Mouse (Mus musculus) MEL (cell line): Measurements from ENCODE around the gene Prok1. TPM values are rescaled to one million over a fixed set of nuclear protein-coding genes. Genes with fewer than 3 reads are reported as not detected.

Source experiments
- DNase-seq: peaks from one replicate; pipeline ENCODE4 v3.0.0; 2011; ENCODE audit warnings: low read depth, low spot score
- H3K27ac ChIP-seq: 2 replicates; pipeline ENCODE4 v1.5.1; 2012; ENCODE audit warnings: low read depth, mild to moderate bottlenecking, control low read depth, low read length, moderate library complexity; ENCODE audit not compliant: control insufficient read depth
- H3K27me3 ChIP-seq, 2 experiments: fragments of 150-350 bp in 1 of 2; sonication (generic) in 1 of 2; 2 replicates each; pipeline ENCODE4 v1.6.1; 2012; ENCODE audit warnings: low read length in 2 of 2, mild to moderate bottlenecking in 2 of 2, improper control_type of control experiment in 1 of 2, moderate library complexity in 1 of 2; ENCODE audit not compliant: insufficient read depth in 2 of 2, control insufficient read depth in 1 of 2
- H3K36me3 ChIP-seq, 2 experiments: 2 replicates each; pipeline ENCODE4 v1.6.1; 2012 to 2014; ENCODE audit warnings: low read length in 2 of 2, improper control_type of control experiment in 1 of 2, inconsistent platforms in 1 of 2, mild to moderate bottlenecking in 1 of 2; ENCODE audit not compliant: insufficient read depth in 2 of 2, control insufficient read depth in 1 of 2
- H3K4me1 ChIP-seq, 2 experiments: fragments of 150-350 bp in 1 of 2; sonication (generic) in 1 of 2; 2 replicates each; pipeline ENCODE4 v1.6.1; 2012; ENCODE audit warnings: low read length in 2 of 2, improper control_type of control experiment in 1 of 2, mild to moderate bottlenecking in 1 of 2; ENCODE audit not compliant: insufficient read depth in 2 of 2, control insufficient read depth in 1 of 2
- H3K4me3 ChIP-seq, 2 experiments: fragments of 150-350 bp in 1 of 2; sonication (generic) in 1 of 2; 2 replicates each; pipeline ENCODE4 v1.5.1; 2012; ENCODE audit warnings: low read depth in 2 of 2, low read length in 2 of 2, mild to moderate bottlenecking in 2 of 2, moderate library complexity in 2 of 2, control low read depth in 1 of 2, improper control_type of control experiment in 1 of 2; ENCODE audit not compliant: control insufficient read depth in 1 of 2, insufficient read depth in 1 of 2
- H3K79me2 ChIP-seq: 2 replicates; pipeline ENCODE4 v1.6.1; 2012; ENCODE audit warnings: mild to moderate bottlenecking, low read length, moderate library complexity; ENCODE audit not compliant: control insufficient read depth, poor library complexity, insufficient read depth
- H3K9ac ChIP-seq: 2 replicates; pipeline ENCODE4 v1.6.1; 2012; ENCODE audit warnings: low read depth, mild to moderate bottlenecking, control low read depth, low read length, moderate library complexity; ENCODE audit not compliant: control insufficient read depth, poor library complexity, severe bottlenecking
- H3K9me3 ChIP-seq: fragments of 150-350 bp; sonication (generic); replicated peaks from 2 replicates; pipeline ENCODE4 v1.6.1; 2012; ENCODE audit warnings: mild to moderate bottlenecking, low read length, improper control_type of control experiment, moderate library complexity; ENCODE audit not compliant: insufficient read depth
- BHLHE40 ChIP-seq: IDR thresholded peaks from 2 replicates; pipeline ENCODE4 v1.6.1; 2012; ENCODE audit warnings: low read depth, mild to moderate bottlenecking, inconsistent platforms, low read length, improper control_type of control experiment, borderline replicate concordance
- CHD2 ChIP-seq: IDR thresholded peaks from 2 replicates; pipeline ENCODE4 v1.6.1; 2011; ENCODE audit warnings: low read length, improper control_type of control experiment
- CTCF ChIP-seq, 3 experiments: IDR thresholded peaks in 2 of 3; conservative IDR thresholded peaks in 1 of 3; 2 replicates each; pipeline ENCODE4 v1.5.1; 2011 to 2012; ENCODE audit warnings: low read length in 3 of 3, low read depth in 2 of 3, mild to moderate bottlenecking in 2 of 3, improper control_type of control experiment in 1 of 3, inconsistent platforms in 1 of 3, mixed read lengths in 1 of 3, moderate library complexity in 1 of 3; ENCODE audit not compliant: control insufficient read depth in 1 of 3, insufficient read depth in 1 of 3, poor library complexity in 1 of 3, severe bottlenecking in 1 of 3
- ELF1 ChIP-seq: IDR thresholded peaks from 2 replicates; pipeline ENCODE4 v1.6.1; 2014; ENCODE audit warnings: low read depth, mild to moderate bottlenecking, inconsistent platforms, low read length, improper control_type of control experiment, moderate library complexity
- EP300 ChIP-seq, 2 experiments: IDR thresholded peaks; 2 replicates each; pipeline ENCODE4 v1.6.1; 2011; ENCODE audit warnings: improper control_type of control experiment in 2 of 2, low read length in 2 of 2, low read depth in 1 of 2, mild to moderate bottlenecking in 1 of 2
- ETS1 ChIP-seq: IDR thresholded peaks from 2 replicates; pipeline ENCODE4 v1.6.1; 2012; ENCODE audit warnings: low read depth, mild to moderate bottlenecking, inconsistent platforms, low read length, improper control_type of control experiment, moderate library complexity
- GABPA ChIP-seq: IDR thresholded peaks from 2 replicates; pipeline ENCODE4 v1.6.1; 2012; ENCODE audit warnings: low read depth, mild to moderate bottlenecking, inconsistent platforms, low read length, improper control_type of control experiment, moderate library complexity
- GATA1 ChIP-seq: IDR thresholded peaks from 2 replicates; pipeline ENCODE4 v1.6.1; 2011; ENCODE audit warnings: low read depth, low read length, improper control_type of control experiment
- JUND ChIP-seq: IDR thresholded peaks from 2 replicates; pipeline ENCODE4 v1.6.1; 2011; ENCODE audit warnings: low read depth, mild to moderate bottlenecking, improper control_type of control experiment, low read length
- KAT2A ChIP-seq: conservative IDR thresholded peaks from 2 replicates; pipeline ENCODE4 v1.6.1; 2012; ENCODE audit warnings: low read depth, low read length, improper control_type of control experiment, inconsistent platforms
- POLR2A ChIP-seq, 2 experiments: IDR thresholded peaks; 2 replicates each; pipeline ENCODE4 v1.6.1; 2011 to 2012; ENCODE audit warnings: low read length in 2 of 2, mild to moderate bottlenecking in 2 of 2, control low read depth in 1 of 2, improper control_type of control experiment in 1 of 2, low read depth in 1 of 2, moderate library complexity in 1 of 2; ENCODE audit not compliant: control insufficient read depth in 1 of 2, insufficient read depth in 1 of 2, poor library complexity in 1 of 2
- POLR2AphosphoS2 ChIP-seq: IDR thresholded peaks from 2 replicates; pipeline ENCODE4 v1.6.1; 2011; ENCODE audit warnings: low read length, improper control_type of control experiment
- POLR2AphosphoS5 ChIP-seq: IDR thresholded peaks from 2 replicates; pipeline ENCODE4 v1.6.1; 2012; ENCODE audit warnings: low read depth, borderline replicate concordance, mild to moderate bottlenecking, inconsistent platforms, low read length, moderate library complexity, mixed read lengths
- RAD21 ChIP-seq: IDR thresholded peaks from 2 replicates; pipeline ENCODE4 v1.6.1; 2011; ENCODE audit warnings: mild to moderate bottlenecking, low read depth, low read length, improper control_type of control experiment
- RCOR1 ChIP-seq: IDR thresholded peaks from 2 replicates; pipeline ENCODE4 v1.6.1; 2012; ENCODE audit warnings: low read depth, mild to moderate bottlenecking, inconsistent platforms, low read length, improper control_type of control experiment
- SMC3 ChIP-seq: IDR thresholded peaks from 2 replicates; pipeline ENCODE4 v1.6.1; 2011; ENCODE audit warnings: low read depth, low read length, improper control_type of control experiment
- TAL1 ChIP-seq: IDR thresholded peaks from 2 replicates; pipeline ENCODE4 v1.6.1; 2012; ENCODE audit warnings: mild to moderate bottlenecking, inconsistent platforms, low read length, moderate library complexity, mixed read lengths
- TCF12 ChIP-seq: IDR thresholded peaks from 2 replicates; pipeline ENCODE4 v1.6.1; 2014; ENCODE audit warnings: low read depth, mild to moderate bottlenecking, inconsistent platforms, low read length, improper control_type of control experiment, moderate library complexity
- USF1 ChIP-seq: IDR thresholded peaks from 2 replicates; pipeline ENCODE4 v1.6.1; 2014; ENCODE audit warnings: low read depth, mild to moderate bottlenecking, inconsistent platforms, low read length, improper control_type of control experiment, moderate library complexity
- ZC3H11A ChIP-seq: IDR thresholded peaks from 2 replicates; pipeline ENCODE4 v1.6.1; 2012; ENCODE audit warnings: low read depth, mild to moderate bottlenecking, inconsistent platforms, low read length, improper control_type of control experiment
- ZMIZ1 ChIP-seq: IDR thresholded peaks from 2 replicates; pipeline ENCODE4 v1.6.1; 2012; ENCODE audit warnings: low read depth, mild to moderate bottlenecking, inconsistent platforms, low read length, improper control_type of control experiment, moderate library complexity
- ZNF384 ChIP-seq: IDR thresholded peaks from 2 replicates; pipeline ENCODE4 v1.6.1; 2012; ENCODE audit warnings: low read depth, mild to moderate bottlenecking, inconsistent platforms, low read length, improper control_type of control experiment
- polyA plus RNA-seq, 2 experiments: library from polyadenylated mRNA; stranded (reverse) in 1 of 2; unstranded in 1 of 2; fragments of >175 nt in 1 of 2; fragments of >200 nt in 1 of 2; gene quantifications; 2 replicates each; pipeline versions ENCODE4 v1.2.1 to v1.2.4; 2012; ENCODE audit warnings: low replicate concordance in 2 of 2, low read depth in 1 of 2; ENCODE audit not compliant: insufficient read length in 2 of 2, insufficient read depth in 1 of 2, missing spikeins in 1 of 2
- total RNA-seq: library from RNA; depleted of rRNA; stranded (reverse); fragments of 300-350 nt; gene quantifications from 2 replicates; pipeline ENCODE4 v1.2.3, GENCODE M21; 2012

Prok1 gene
- total and polyA plus RNA-seq, 3 experiments: not detected

- Histone ChIP-seq H3K9ac (no peak overlapping the region), H3K4me1 (peaks cover 0 to 6% of the 10 kb centered on the region in 2 experiments; a peak in 2 of 4 replicates), H3K4me3 (no peak overlapping the region), H3K36me3 (peaks cover 0 to 8% of the 10 kb centered on the region in 2 experiments; a peak in 2 of 4 replicates), H3K27me3 (no peaks in the 10 kb centered on the region), H3K9me3 (no peaks in the 10 kb centered on the region), H3K27ac (no peak overlapping the region), H3K79me2 (peaks cover 9% of the 10 kb centered on the region)
- no peak for DNase-seq
- TF ChIP-seq CHD2 (no peak), KAT2A (no peak), ETS1 (no peak), POLR2A (IDR thresholded peaks at IDR 0.05; ENCODE audit: control insufficient read depth in 1 of 2, insufficient read depth in 1 of 2, low read depth in 1 of 2, low read length in 2 of 2, poor library complexity in 1 of 2) (no peak), JUND (no peak)
Measured at GRCm38 (mm10) chr3:107275351-107275750, 35.8 kb upstream of the Prok1 start.

- Histone ChIP-seq H3K4me3 (no peak overlapping the region), H3K9ac (no peak overlapping the region), H3K36me3 (peaks cover 0 to 2% of the 10 kb centered on the region in 2 experiments; a peak in 1 of 4 replicates), H3K9me3 (no peaks in the 10 kb centered on the region), H3K27ac (no peak overlapping the region), H3K27me3 (no peaks in the 10 kb centered on the region; a peak in 1 of 4 replicates), H3K4me1 (0 out of 4 replicates have a peak, but pooled peaks cover 0 to 3% of the 10 kb centered on the region in 2 experiments), H3K79me2 (no peaks in the 10 kb centered on the region)
- TF ChIP-seq RAD21 (peak; percentile 79), POLR2AphosphoS2 (no peak), ZMIZ1 (no peak), SMC3 (peak; percentile 78), CTCF (IDR thresholded peaks at IDR 0.05 in 2 of 3, conservative IDR thresholded peaks at IDR 0.05 in 1 of 3; ENCODE audit: control insufficient read depth in 1 of 3, insufficient read depth in 1 of 3, low read depth in 2 of 3, low read length in 3 of 3, poor library complexity in 1 of 3, severe bottlenecking in 1 of 3) (peak; percentile 75 to 88 (median 81)), ZC3H11A (peak; percentile 43; the same call in 1 of the 2 replicates)
- DNase-seq: peak; percentile 80
Measured at GRCm38 (mm10) chr3:107273820-107274219, 34.3 kb upstream of the Prok1 start.

GRCm38 (mm10) chr3:107272433-107272832 lies 32.9 kb upstream of the Prok1 start:
- no peaks in the 10 kb centered on the region for H3K9me3 ChIP-seq
- H3K27ac ChIP-seq: no peak overlapping the region
- peak; percentile 55 for DNase-seq
- no peaks in the 10 kb centered on the region for H3K79me2 ChIP-seq
- H3K27me3 ChIP-seq: peaks cover 2 to 3% of the 10 kb centered on the region in 2 experiments; a peak in 1 of 4 replicates
- TF ChIP-seq BHLHE40: no peak
- peak; percentile 55 for TF ChIP-seq RCOR1
- TF ChIP-seq GATA1: peak; percentile 37; the same call in 1 of the 2 replicates
- TF ChIP-seq ZNF384: no peak
- peak; percentile 64 to 76 for TF ChIP-seq EP300 (IDR thresholded peaks at IDR 0.05; ENCODE audit: low read depth in 1 of 2, low read length in 2 of 2)
- peak; percentile 52; the same call in 1 of the 2 replicates for TF ChIP-seq TCF12
- no peak for TF ChIP-seq USF1
- no peak for TF ChIP-seq SMC3
- no peak for TF ChIP-seq POLR2AphosphoS5
- TF ChIP-seq TAL1: peak; percentile 26; the same call in 1 of the 2 replicates
- TF ChIP-seq ELF1: no peak
- no peak for TF ChIP-seq GABPA
- no peak for TF ChIP-seq ETS1
- TF ChIP-seq, all 39 proteins: peak for 5
- Histone ChIP-seq H3K36me3 (peaks cover 0 to 2% of the 10 kb centered on the region in 2 experiments; a peak in 1 of 4 replicates), H3K9ac (no peak overlapping the region), H3K4me1 (0 out of 4 replicates have a peak, but pooled peaks cover 0 to 3% of the 10 kb centered on the region in 2 experiments), H3K4me3 (no peak overlapping the region)
